Comparison of ENCODE assay signal across 1 mouse cellular context in genomic region chr9:120571593-120572385, GRCm38 (mm10).
A peak's percentile ranks its signal among the peaks of the same experiment; 100 is the strongest.
TF ChIP-seq lines count a peak whose summit lies in the region.

No protein-coding gene starts in this region.

TF ChIP-seq in CH12.LX, 34 proteins besides CTCF, POLR2A, EP300 and RAD21 (continued from another document):
- TF ChIP-seq USF1 (IDR thresholded peaks at IDR 0.05; ENCODE audit: low read depth, low read length) (no peak), TBP (conservative IDR thresholded peaks at IDR 0.05; ENCODE audit: low read depth, low read length) (no peak), CHD1 (IDR thresholded peaks at IDR 0.05; ENCODE audit: low read depth, low read length) (peak; percentile 93), MYC (IDR thresholded peaks at IDR 0.05; ENCODE audit: low read depth, low read length) (no peak), RCOR1 (conservative IDR thresholded peaks at IDR 0.05; ENCODE audit: low read depth, low read length) (no peak), JUN (IDR thresholded peaks at IDR 0.05; ENCODE audit: insufficient read depth, low read depth, low read length) (no peak)
